Mouse (Mus musculus): Measurements from ENCODE around the gene Cyb561d1.
A peak's percentile ranks its signal among the peaks of the same experiment; 100 is the strongest.
"Not testable (repeated sequence)": the region's sequence is repeated elsewhere in the genome, so short reads cannot be mapped to it uniquely, and the experiment has no call there.

Gene Cyb561d1

DNA sequence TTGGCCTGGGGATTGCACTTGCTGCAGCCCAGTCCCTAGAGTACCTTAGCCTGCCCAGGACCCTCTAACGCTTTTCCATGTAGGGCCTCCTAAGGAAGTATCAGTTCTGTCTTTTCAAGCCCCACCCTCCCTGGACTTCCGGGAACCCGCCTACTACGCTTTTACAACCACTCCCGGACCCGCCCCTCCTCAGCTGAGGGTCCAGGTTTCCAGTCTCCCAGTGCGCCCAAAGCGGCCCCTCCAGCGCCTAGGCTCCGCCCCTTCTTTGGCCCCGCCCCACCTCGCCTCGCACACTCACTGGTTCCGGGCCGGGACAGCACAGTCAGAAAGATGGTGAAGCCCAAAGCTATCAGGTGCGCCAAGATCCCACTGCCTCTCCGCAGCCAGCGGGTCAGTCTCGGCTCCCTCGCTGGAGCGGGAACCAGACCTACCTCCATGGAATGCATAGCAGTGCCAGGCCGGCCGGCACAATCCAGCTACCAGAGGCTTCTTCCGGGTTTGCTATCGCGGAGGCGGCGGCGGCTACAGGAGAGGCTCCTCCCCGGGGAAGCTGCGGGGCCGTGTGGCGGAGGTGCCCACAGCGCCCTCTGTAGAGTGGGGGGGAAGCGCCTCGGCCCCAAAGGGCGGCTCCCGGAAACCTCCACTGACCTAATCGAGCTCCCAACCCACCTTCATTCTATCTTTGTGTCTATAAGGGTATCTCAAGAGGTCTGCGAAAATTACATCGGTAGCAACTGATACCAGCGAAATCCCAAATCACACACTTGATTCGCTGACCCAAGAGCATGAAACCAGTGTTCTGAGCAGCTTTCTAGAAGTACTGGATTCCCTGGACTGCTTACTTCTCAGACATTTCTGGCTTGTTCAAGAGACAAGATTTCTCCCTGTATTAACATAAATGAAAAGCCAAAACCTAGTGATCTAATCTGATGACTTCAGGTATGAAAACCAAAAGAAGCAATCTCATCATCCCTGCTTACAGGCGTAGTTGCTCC is at the start of gene Cyb561d1:
TSS of gene Cyb561d1 (minus strand) at position 884 of the 995 bp plus-strand sequence.
- peak; percentile 99 for DNase-seq (ENCODE audit: low spot score)

DNA sequence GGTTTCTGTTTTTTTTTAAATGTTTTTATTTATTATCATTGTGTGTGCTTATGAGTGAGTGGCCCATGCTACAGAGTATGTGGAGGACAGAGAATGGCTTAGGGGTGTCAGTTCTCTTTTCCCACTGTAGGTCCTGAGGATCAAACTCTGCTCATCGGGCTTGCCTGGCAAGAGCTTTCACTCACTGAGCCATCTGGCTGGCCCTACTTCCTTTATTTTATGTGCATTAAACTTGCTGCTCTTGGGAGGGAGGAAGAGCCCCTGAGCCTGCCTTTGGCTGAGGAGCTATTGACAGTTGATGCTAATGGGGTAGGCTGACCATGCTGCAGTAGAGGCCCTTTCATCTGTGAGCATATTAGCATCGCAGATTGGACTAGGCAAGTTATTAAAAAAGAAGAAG is 45.8 kb upstream of the Cyb561d1 start:
- no peak for DNase-seq (ENCODE audit: low spot score)

GRCm38 (mm10) chr3:108241243-108241839 is 40.3 kb upstream of the Cyb561d1 start:
- DNase-seq (ENCODE audit: low spot score), result no peak

DNA sequence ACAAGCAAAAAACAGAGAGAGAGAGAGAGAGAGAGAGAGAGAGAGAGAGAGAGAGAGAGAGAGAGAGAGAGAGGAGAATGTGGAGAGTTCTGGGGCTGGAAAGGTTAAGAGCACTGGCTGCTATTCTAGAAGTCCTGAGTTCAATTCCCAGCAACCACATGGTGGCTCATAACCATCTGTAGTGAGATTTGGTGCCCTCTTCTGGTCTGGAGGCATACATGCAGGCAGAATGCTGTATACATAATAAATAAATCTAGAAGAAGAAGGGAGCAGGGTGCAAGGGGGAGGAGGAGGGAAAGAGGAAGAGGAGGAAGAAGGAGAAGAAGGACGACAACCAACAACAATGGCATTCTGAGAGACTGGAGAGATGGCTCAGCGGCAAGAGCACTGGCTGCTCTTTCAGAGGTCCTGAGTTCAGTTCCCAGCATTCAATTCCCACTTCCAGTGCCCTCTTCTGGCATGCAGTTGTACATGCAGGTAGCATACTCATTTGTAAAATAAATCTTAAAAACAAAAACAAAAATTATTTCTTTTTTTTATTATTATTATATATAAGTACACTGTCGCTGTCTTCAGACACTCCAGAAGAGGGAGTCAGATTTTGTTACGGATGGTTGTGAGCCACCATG is 36.6 kb upstream of the Cyb561d1 start:
- not testable (repeated sequence) for DNase-seq (ENCODE audit: low spot score)

DNA sequence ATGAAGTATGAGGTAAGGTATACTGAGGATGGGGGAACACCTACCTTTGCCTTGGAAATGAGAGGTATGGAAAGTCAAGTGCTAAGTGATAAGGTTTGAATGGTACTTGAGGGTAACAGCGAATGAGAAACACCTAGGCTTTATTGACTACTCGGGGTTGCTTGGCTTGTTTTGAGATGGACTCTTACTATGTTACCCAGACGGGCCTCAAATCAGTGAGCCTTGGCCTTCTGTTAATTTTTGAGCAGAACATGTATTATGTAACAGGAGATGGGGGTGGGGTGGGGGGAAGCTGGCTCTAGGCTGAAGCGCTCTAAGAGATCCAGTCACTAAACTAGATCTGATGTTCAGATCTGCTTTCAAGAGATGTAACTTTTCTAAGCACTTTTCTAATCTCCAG is 30.6 kb upstream of the Cyb561d1 start:
- DNase-seq (ENCODE audit: low spot score), result no peak

- DNase-seq (ENCODE audit: low spot score), result no peak
Measured at GRCm38 (mm10) chr3:108227521-108227920, 26.5 kb upstream of the Cyb561d1 start.

GRCm38 (mm10) chr3:108226558-108227350 is 25.7 kb upstream of the Cyb561d1 start, which contains the start of gene Sypl2:
Gene Sypl2 (minus strand): TSS chr3:108226648.
- DNase-seq (ENCODE audit: low spot score), result peak; percentile 58

DNA sequence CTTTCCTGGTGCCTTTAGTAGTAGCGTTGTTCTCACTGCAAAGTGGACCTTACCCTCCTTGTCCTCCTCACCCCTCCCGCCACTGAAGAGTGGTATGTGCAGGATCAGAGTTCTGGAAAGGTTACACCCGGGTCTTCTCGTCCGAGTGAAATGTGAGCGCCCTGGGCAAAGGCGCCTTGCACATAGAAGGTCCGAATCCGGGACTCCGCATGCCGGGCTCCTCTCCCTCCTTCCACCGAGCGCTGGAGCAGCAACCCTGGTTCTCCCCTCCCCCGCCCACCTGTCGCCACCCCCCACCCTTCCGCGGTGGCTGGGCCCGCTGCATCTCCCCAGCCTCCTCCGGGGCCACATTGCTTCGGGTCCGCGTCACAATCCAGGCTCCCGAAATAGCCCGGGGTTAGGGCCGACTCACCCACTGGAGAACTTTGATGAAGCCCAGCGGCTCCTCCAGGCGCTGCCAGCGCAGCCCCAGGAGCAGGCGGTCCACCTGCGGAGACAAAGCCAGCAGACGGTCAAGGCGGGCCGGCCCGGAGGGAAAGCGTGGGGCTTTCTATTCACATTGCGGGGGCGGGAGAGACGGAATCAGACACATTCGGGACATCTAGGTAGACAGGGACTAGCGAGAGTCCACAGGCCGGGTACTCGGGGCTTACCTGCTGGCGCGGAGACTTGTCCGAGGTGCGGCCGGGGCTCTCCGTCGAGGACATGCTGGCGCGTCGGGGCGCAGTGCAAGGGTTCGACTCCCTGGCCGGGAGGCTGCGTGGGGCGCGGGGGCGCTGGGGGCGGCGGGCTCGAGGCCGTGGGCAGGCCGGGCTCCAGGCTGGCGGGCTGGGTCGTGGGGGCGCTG is 24.9 kb upstream of the Cyb561d1 start:
- DNase-seq (ENCODE audit: low spot score), result peak; percentile 37

- DNase-seq (ENCODE audit: low spot score), result no peak
Measured at GRCm38 (mm10) chr3:108220661-108221060, 19.6 kb upstream of the Cyb561d1 start.

GRCm38 (mm10) chr3:108214734-108215133 is 13.7 kb upstream of the Cyb561d1 start:
- DNase-seq (ENCODE audit: low spot score), result no peak

GRCm38 (mm10) chr3:108212406-108212805 is 11.4 kb upstream of the Cyb561d1 start:
- no peak for DNase-seq (ENCODE audit: low spot score)

DNA sequence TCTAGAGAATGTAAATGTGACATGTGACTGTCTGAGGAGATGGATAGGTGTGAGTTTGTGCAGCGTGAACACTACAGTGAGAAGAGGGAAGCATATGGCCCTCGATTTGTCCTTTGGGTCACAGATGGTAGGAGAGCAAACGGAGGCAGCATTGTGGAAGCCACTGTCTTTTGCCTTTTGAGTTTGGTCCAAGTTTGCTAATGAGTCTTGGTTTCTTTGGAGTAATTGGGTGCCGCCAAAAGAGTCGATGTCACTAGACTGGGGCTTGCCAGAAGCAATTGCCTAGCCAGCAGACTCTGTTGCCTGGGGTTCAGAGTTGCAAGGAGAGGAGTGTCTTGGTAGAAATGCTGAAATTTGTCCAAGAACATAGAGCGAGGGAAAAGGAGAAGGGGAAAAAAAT is 10.8 kb upstream of the Cyb561d1 start:
- no peak for DNase-seq (ENCODE audit: low spot score)

GRCm38 (mm10) chr3:108210771-108211139 is 9.7 kb upstream of the Cyb561d1 start, which contains the start of gene Atxn7l2:
Gene Atxn7l2 (minus strand): TSS chr3:108210934.
- no peak for DNase-seq (ENCODE audit: low spot score)

GRCm38 (mm10) chr3:108209946-108210770 is 9.1 kb upstream of the Cyb561d1 start:
- DNase-seq (ENCODE audit: low spot score), result peak; percentile 96

- DNase-seq (ENCODE audit: low spot score), result no peak
Measured at GRCm38 (mm10) chr3:108209536-108209935, 8.5 kb upstream of the Cyb561d1 start.

DNA sequence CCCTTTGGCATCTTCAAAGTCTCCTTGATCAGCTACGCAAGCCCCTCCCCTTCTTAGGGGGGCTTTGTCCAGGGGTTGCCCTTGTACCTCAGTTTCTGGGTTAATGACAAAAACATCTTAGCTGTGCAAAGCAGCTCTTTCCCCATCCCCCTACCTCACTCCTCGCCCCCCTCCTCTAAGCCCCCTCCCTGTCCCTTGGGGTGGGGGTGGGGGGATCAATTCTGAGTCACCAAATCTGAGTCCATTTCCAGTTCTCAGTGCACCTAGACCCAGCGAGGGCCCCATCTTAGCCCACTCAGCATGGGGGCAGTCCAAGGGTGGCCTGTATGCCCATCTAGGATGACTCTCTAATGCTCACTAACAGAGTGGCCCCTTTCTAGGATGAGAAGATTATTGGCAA is 8.0 kb upstream of the Cyb561d1 start:
- no peak for DNase-seq (ENCODE audit: low spot score)

- DNase-seq (ENCODE audit: low spot score), result no peak
Measured at GRCm38 (mm10) chr3:108206731-108207375, 5.8 kb upstream of the Cyb561d1 start.

DNA sequence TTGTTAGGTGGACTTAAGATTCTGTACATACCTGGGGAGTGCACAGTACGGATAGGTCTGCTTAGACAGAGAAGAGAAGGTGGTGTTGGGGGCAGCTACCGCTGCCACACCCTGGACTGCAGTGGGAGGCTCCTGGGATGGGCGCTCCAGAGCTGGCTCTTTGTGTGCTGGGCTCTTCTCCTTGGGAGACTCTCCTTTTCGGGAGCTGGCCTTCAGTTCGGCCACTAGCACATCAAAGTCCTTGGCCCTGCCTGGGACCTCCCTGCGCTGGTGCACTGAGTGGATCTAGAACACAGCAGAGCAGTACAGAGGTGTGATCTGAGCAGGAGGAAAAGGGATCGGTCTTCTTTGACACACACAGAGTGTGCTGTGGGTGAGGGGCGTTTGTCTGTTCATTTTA is 4.6 kb upstream of the Cyb561d1 start:
- DNase-seq (ENCODE audit: low spot score), result no peak

DNA sequence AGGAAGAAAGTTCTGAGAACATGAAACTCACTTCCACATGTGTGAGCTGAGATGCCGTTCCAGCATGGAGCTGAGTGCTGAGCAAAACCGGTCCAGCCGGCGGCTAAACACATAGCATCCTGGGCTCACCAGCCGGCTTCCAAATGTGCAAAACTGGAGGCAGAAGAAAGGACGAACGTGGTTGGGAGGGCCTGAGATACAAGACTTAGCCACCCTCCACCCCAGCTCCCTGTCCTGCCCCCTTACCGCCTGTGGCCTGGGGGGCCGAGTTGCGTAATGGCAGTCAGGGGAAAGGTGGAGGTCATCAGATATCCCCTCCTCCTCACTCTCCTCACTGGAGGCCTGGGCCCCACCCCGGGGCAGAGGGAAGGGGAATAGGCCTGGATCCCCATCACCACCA is 3.5 kb upstream of the Cyb561d1 start:
- DNase-seq (ENCODE audit: low spot score), result no peak

Measured in yolk sac, embryonic 10.5 days (tissue).